Mouse (Mus musculus): ENCODE measurements around the gene Olfr1436. TPM values are rescaled to one million over a fixed set of nuclear protein-coding genes. Genes with fewer than 3 reads are reported as not detected.

Olfr1436 gene
- polyA plus RNA-seq (2014; fragmentation: Illumina TruSeq; extraction: RNeasy Lipid Tissue Mini Kit (QIAGEN cat#74804); ENCODE audit: low read depth, low replicate concordance): not detected

DNA sequence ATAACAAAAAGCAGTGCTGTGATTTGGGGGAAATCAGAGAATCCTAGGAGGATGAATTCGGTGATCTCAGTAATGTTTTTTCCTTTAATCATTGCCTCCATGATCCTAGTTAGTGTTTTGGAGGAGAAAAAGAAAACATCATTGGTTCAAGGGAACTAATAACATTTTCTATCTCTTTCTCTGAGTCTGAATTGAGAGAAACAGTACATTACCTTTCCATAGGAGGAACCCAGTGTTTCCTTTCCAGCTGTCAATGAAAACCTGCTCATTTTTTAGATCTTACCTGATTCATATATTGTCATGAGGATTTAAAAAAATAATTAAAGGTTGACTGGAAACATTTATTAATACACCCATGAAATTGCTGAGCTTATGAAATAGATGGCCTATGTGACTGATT, at the start of gene Olfr1436:
Gene Olfr1436 (minus strand): TSS at position 101 of the 400 bp plus-strand sequence.

DNA sequence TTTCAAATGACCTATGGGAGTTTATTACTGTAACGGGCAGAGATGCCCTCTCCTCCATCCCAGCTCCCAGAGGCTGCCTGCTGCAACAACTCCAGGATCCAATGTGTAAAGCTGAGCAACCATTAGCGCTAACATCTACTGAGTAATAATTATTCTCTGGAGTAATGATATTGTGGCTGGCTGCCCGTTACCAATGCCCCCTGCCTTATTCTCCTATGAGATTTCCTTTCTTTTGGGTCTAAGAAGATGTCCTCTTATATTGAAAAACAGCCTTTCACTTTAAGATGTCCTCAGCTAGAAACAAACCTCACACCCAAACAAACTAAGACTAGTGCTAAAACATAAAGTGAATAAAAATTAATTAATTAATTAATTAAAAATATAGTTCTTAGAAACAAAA, 36.9 kb upstream of the Olfr1436 start, which contains the start of gene Olfr1438-ps1:
Gene Olfr1438-ps1 (minus strand): TSS at position 101 of the 400 bp plus-strand sequence.

DNA sequence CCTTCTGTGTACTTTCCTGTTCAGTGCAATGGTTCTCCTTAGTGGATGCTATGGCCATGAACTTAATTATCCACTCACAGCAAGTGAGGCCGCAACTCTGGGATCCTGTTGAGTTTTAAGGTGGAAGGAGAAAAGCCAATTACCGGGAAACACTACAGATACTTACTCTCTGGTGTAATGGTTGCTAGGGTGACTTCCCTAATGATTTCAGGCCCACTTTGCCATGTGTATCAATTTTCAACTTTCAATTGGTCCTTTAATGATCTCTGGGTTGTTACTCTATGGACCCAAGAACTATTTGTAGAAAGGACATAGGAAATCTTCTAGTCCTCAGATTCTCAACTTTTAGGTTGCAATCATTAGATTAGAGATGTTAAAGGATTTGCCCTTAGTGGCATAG, 26.1 kb upstream of the Olfr1436 start, which contains the start of gene Olfr1437:
Gene Olfr1437 (minus strand): TSS at position 101 of the 400 bp plus-strand sequence.

DNA sequence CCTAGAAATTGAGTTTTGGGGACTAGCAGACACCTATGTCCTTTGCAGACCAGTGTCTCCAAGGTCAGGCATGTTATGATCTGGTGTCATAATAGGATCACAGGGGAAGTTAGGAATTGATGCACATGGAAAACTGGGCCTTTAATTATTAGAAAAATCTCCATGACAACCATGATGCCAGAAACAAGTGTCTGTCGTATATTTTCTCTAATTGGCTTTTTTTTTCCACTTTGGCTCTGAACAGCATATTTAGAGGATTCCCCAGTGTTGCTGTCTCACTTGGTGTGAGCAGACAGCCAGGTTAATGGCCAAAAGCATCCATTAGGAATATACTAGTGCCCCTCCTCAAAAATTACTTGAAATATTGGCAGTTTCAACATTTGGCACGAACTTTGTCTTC, 19.4 kb downstream of the Olfr1436 start, which contains the start of gene Olfr1434:
Gene Olfr1434 (plus strand): TSS at position 301 of the 400 bp plus-strand sequence.

DNA sequence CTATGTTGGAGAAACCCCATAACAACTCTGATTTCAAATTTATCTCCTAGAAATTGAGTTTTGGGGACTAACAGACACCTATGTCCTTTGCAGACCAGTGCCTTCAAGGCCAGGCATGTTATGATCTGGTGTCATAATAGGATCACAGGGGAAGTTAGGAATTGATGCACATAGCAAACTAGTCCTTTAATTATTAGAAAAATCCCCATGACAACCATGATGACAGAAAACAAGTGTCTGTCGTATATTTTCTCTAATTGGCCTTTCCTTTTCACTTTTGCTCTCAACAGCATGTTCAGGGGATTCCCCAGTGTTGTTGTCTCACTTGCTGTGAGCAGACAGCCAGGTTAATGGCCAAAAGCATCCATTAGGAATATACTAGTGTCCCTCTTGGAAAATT, 38.2 kb downstream of the Olfr1436 start, which contains the start of gene Olfr235:
Gene Olfr235 (plus strand): TSS at position 301 of the 400 bp plus-strand sequence.

Other genes starting within 250 kb of the Olfr1436 start
- gene Olfr1424, start 236.4 kb downstream of the Olfr1436 start, polyA plus RNA-seq (2014; fragmentation: Illumina TruSeq; extraction: RNeasy Lipid Tissue Mini Kit (QIAGEN cat#74804); ENCODE audit: low read depth, low replicate concordance): 0.11 TPM
- not detected for gene Olfr1425, start 221.4 kb downstream of the Olfr1436 start, polyA plus RNA-seq (2014; fragmentation: Illumina TruSeq; extraction: RNeasy Lipid Tissue Mini Kit (QIAGEN cat#74804); ENCODE audit: low read depth, low replicate concordance)
- not detected for gene Olfr1426, start 207.1 kb downstream of the Olfr1436 start, polyA plus RNA-seq (2014; fragmentation: Illumina TruSeq; extraction: RNeasy Lipid Tissue Mini Kit (QIAGEN cat#74804); ENCODE audit: low read depth, low replicate concordance)
- not detected for gene Olfr1427, start 195.8 kb downstream of the Olfr1436 start, polyA plus RNA-seq (2014; fragmentation: Illumina TruSeq; extraction: RNeasy Lipid Tissue Mini Kit (QIAGEN cat#74804); ENCODE audit: low read depth, low replicate concordance)
- gene Olfr1428, start 183.2 kb downstream of the Olfr1436 start, polyA plus RNA-seq (2014; fragmentation: Illumina TruSeq; extraction: RNeasy Lipid Tissue Mini Kit (QIAGEN cat#74804); ENCODE audit: low read depth, low replicate concordance): not detected
- 0.17 TPM for gene Olfr76, start 175.9 kb downstream of the Olfr1436 start, polyA plus RNA-seq (2014; fragmentation: Illumina TruSeq; extraction: RNeasy Lipid Tissue Mini Kit (QIAGEN cat#74804); ENCODE audit: low read depth, low replicate concordance)
- gene Olfr1555-ps1, start 129.0 kb downstream of the Olfr1436 start, polyA plus RNA-seq (2014; fragmentation: Illumina TruSeq; extraction: RNeasy Lipid Tissue Mini Kit (QIAGEN cat#74804); ENCODE audit: low read depth, low replicate concordance): 0.10 TPM
- not detected for gene Olfr1431, start 98.5 kb downstream of the Olfr1436 start, polyA plus RNA-seq (2014; fragmentation: Illumina TruSeq; extraction: RNeasy Lipid Tissue Mini Kit (QIAGEN cat#74804); ENCODE audit: low read depth, low replicate concordance)
- gene Olfr1432, start 66.5 kb downstream of the Olfr1436 start, polyA plus RNA-seq (2014; fragmentation: Illumina TruSeq; extraction: RNeasy Lipid Tissue Mini Kit (QIAGEN cat#74804); ENCODE audit: low read depth, low replicate concordance): 0.22 TPM
- 0.71 TPM for gene Olfr262, start 57.5 kb downstream of the Olfr1436 start, polyA plus RNA-seq (2014; fragmentation: Illumina TruSeq; extraction: RNeasy Lipid Tissue Mini Kit (QIAGEN cat#74804); ENCODE audit: low read depth, low replicate concordance)
- gene Olfr235, start 38.1 kb downstream of the Olfr1436 start, polyA plus RNA-seq (2014; fragmentation: Illumina TruSeq; extraction: RNeasy Lipid Tissue Mini Kit (QIAGEN cat#74804); ENCODE audit: low read depth, low replicate concordance): not detected
- gene Olfr1434, start 19.3 kb downstream of the Olfr1436 start, polyA plus RNA-seq (2014; fragmentation: Illumina TruSeq; extraction: RNeasy Lipid Tissue Mini Kit (QIAGEN cat#74804); ENCODE audit: low read depth, low replicate concordance): not detected
- gene Olfr1437, start 26.0 kb upstream of the Olfr1436 start, polyA plus RNA-seq (2014; fragmentation: Illumina TruSeq; extraction: RNeasy Lipid Tissue Mini Kit (QIAGEN cat#74804); ENCODE audit: low read depth, low replicate concordance): not detected
- gene Olfr1438-ps1, start 36.8 kb upstream of the Olfr1436 start, polyA plus RNA-seq (2014; fragmentation: Illumina TruSeq; extraction: RNeasy Lipid Tissue Mini Kit (QIAGEN cat#74804); ENCODE audit: low read depth, low replicate concordance): not detected
- not detected for gene Olfr1440, start 88.1 kb upstream of the Olfr1436 start, polyA plus RNA-seq (2014; fragmentation: Illumina TruSeq; extraction: RNeasy Lipid Tissue Mini Kit (QIAGEN cat#74804); ENCODE audit: low read depth, low replicate concordance)
- gene Olfr1441, start 118.3 kb upstream of the Olfr1436 start, polyA plus RNA-seq (2014; fragmentation: Illumina TruSeq; extraction: RNeasy Lipid Tissue Mini Kit (QIAGEN cat#74804); ENCODE audit: low read depth, low replicate concordance): not detected
- gene Pfpl, start 128.8 kb upstream of the Olfr1436 start, polyA plus RNA-seq (2014; fragmentation: Illumina TruSeq; extraction: RNeasy Lipid Tissue Mini Kit (QIAGEN cat#74804); ENCODE audit: low read depth, low replicate concordance): 0.15 TPM
- 17.7 TPM for gene Mpeg1, start 161.6 kb upstream of the Olfr1436 start, polyA plus RNA-seq (2014; fragmentation: Illumina TruSeq; extraction: RNeasy Lipid Tissue Mini Kit (QIAGEN cat#74804); ENCODE audit: low read depth, low replicate concordance)
- 10.8 TPM for gene Dtx4, start 202.3 kb upstream of the Olfr1436 start, polyA plus RNA-seq (2014; fragmentation: Illumina TruSeq; extraction: RNeasy Lipid Tissue Mini Kit (QIAGEN cat#74804); ENCODE audit: low read depth, low replicate concordance)
- gene Fam111a, start 246.6 kb upstream of the Olfr1436 start, polyA plus RNA-seq (2014; fragmentation: Illumina TruSeq; extraction: RNeasy Lipid Tissue Mini Kit (QIAGEN cat#74804); ENCODE audit: low read depth, low replicate concordance): 1.2 TPM

All from testis, adult 10 weeks (tissue).